ENCODE assay signal across 8 mouse cellular contexts in genomic region chr4:86856304-86857112, GRCm38 (mm10). TPM values are rescaled to one million over a fixed set of nuclear protein-coding genes. Genes with fewer than 3 reads are reported as not detected.
DNase-seq lines count a peak whose midpoint lies in the region; ATAC-seq lines count a peak whose summit lies in the region.

No protein-coding gene starts in this region.

- peak overlapping the region; percentile 94 for H3K27ac ChIP-seq in lung, embryonic 15.5 days
- peak overlapping the region; percentile 89 for H3K27ac ChIP-seq in forebrain, embryonic 11.5 days (ENCODE audit: low read depth, low read length)
- H3K27ac ChIP-seq in limb, embryonic 15.5 days = peak overlapping the region; percentile 97
- H3K27ac ChIP-seq in stomach, embryonic 16.5 days (ENCODE audit: low read length) = peak overlapping the region; percentile 94

- H3K4me1 ChIP-seq in lung, embryonic 15.5 days = peaks cover 12% of the 10 kb centered on the region
- no peaks in the 10 kb centered on the region for H3K4me1 ChIP-seq in forebrain, embryonic 11.5 days (replicated peaks; ENCODE audit: control insufficient read depth, insufficient read depth, low read length)
- H3K4me1 ChIP-seq in limb, embryonic 15.5 days = peaks cover 7% of the 10 kb centered on the region; the same call in 1 of the 2 replicates
- peaks cover 5% of the 10 kb centered on the region for H3K4me1 ChIP-seq in stomach, embryonic 16.5 days (ENCODE audit: control insufficient read depth, insufficient read depth, low read length)

- H3K9ac ChIP-seq in lung, embryonic 15.5 days = peak overlapping the region; percentile 95
- H3K9ac ChIP-seq in forebrain, embryonic 11.5 days (ENCODE audit: low read length) = peak overlapping the region; percentile 100
- peak overlapping the region; percentile 100 for H3K9ac ChIP-seq in limb, embryonic 15.5 days
- peak overlapping the region; percentile 100 for H3K9ac ChIP-seq in stomach, embryonic 16.5 days (ENCODE audit: low read length)

- H3K4me2 ChIP-seq in lung, embryonic 15.5 days = peak overlapping the region; percentile 58
- H3K4me2 ChIP-seq in forebrain, embryonic 11.5 days (ENCODE audit: low read depth, low read length, severe bottlenecking) = peak overlapping the region; percentile 78
- H3K4me2 ChIP-seq in limb, embryonic 15.5 days = peak overlapping the region; percentile 56
- peak overlapping the region; percentile 73 for H3K4me2 ChIP-seq in stomach, embryonic 16.5 days (ENCODE audit: low read depth, low read length)

- H3K27me3 ChIP-seq in lung, embryonic 15.5 days = no peaks in the 10 kb centered on the region
- H3K27me3 ChIP-seq in forebrain, embryonic 11.5 days (ENCODE audit: control insufficient read depth, insufficient read depth, low read length) = no peaks in the 10 kb centered on the region
- no peaks in the 10 kb centered on the region for H3K27me3 ChIP-seq in limb, embryonic 15.5 days
- no peaks in the 10 kb centered on the region for H3K27me3 ChIP-seq in stomach, embryonic 16.5 days (ENCODE audit: control insufficient read depth, insufficient read depth, low read length)

- H3K9me3 ChIP-seq in lung, embryonic 15.5 days = no peaks in the 10 kb centered on the region
- H3K9me3 ChIP-seq in forebrain, embryonic 11.5 days (ENCODE audit: control insufficient read depth, low read length) = no peaks in the 10 kb centered on the region
- H3K9me3 ChIP-seq in limb, embryonic 15.5 days = no peaks in the 10 kb centered on the region
- H3K9me3 ChIP-seq in stomach, embryonic 16.5 days (replicated peaks; ENCODE audit: control insufficient read depth, low read length) = no peaks in the 10 kb centered on the region

- DNase-seq in lung, adult 18-20 months = no peak
- peak; percentile 25 for DNase-seq in R1 (ENCODE audit: low read depth, low spot score)
- no peak for DNase-seq in forebrain, embryonic 11.5 days (ENCODE audit: low spot score)
- no peak for DNase-seq in urinary bladder, postnatal 36 days (ENCODE audit: low spot score in 2 of 2)
- no peak for DNase-seq in adrenal gland, postnatal 25 days

- H3K4me3 ChIP-seq in lung, embryonic 15.5 days = peak overlapping the region; percentile 77
- H3K4me3 ChIP-seq in forebrain, embryonic 11.5 days (ENCODE audit: low read depth, low read length) = peak overlapping the region; percentile 95
- peak overlapping the region; percentile 90 for H3K4me3 ChIP-seq in limb, embryonic 15.5 days
- peak overlapping the region; percentile 98 for H3K4me3 ChIP-seq in stomach, embryonic 16.5 days (replicated peaks; ENCODE audit: low read length)

- peaks cover 31% of the 10 kb centered on the region for H3K36me3 ChIP-seq in lung, embryonic 15.5 days
- peaks cover 20% of the 10 kb centered on the region for H3K36me3 ChIP-seq in forebrain, embryonic 11.5 days (ENCODE audit: control insufficient read depth, insufficient read depth, low read length)
- H3K36me3 ChIP-seq in limb, embryonic 15.5 days = peaks cover 33% of the 10 kb centered on the region
- peaks cover 28% of the 10 kb centered on the region for H3K36me3 ChIP-seq in stomach, embryonic 16.5 days (ENCODE audit: control insufficient read depth, insufficient read depth, low read length)

- no peak; the same call in 1 of the 2 replicates for ATAC-seq in lung, embryonic 15.5 days (ENCODE audit: borderline replicate concordance, extremely low read depth, low FRiP score, low TSS enrichment)
- ATAC-seq in forebrain, embryonic 11.5 days (replicated peaks; ENCODE audit: low FRiP score) = no peak
- no peak; the same call in 1 of the 2 replicates for ATAC-seq in limb, embryonic 15.5 days (ENCODE audit: insufficient number of reproducible peaks, low FRiP score, low TSS enrichment, low read depth)
- no peak for ATAC-seq in stomach, embryonic 16.5 days (ENCODE audit: insufficient read depth, low FRiP score)

- 1% methylated on average over 50 of the region's 50 CpGs for whole genome bisulfite sequencing in lung, embryonic 15.5 days
- 2% methylated on average over 50 of the region's 50 CpGs for WGBS in forebrain, embryonic 11.5 days
- 2% methylated on average over 50 of the region's 50 CpGs for WGBS in limb, embryonic 15.5 days
- WGBS in stomach, embryonic 16.5 days = under 1% methylated on average over 50 of the region's 50 CpGs

RNA-seq across cellular contexts. Expression of gene Rps6, which starts 0.7 kb away (rescaled TPM):
- polyA plus RNA-seq in lung, embryonic 15.5 days (2015; fragmentation: Nextera tagmentation; extraction: Ambion mirVana) = 689 and 797 TPM in 2 replicates
- polyA plus RNA-seq in forebrain, embryonic 11.5 days (2014; fragmentation: Nextera tagmentation; extraction: Ambion mirVana) = 636 and 656 TPM in 2 replicates
- 673 and 748 TPM in 2 replicates for polyA plus RNA-seq in limb, embryonic 15.5 days (2015; fragmentation: Nextera tagmentation; extraction: Ambion mirVana)
- polyA plus RNA-seq in stomach, embryonic 16.5 days (2015; fragmentation: Nextera tagmentation; extraction: Ambion mirVana) = 556 and 729 TPM in 2 replicates
- total RNA-seq in adrenal gland, postnatal 25 days (2021) = 751 and 795 TPM in 2 replicates

RNA-seq across cellular contexts. Expression of gene Acer2, which starts 17.7 kb away (rescaled TPM):
- 31.0 and 31.8 TPM in 2 replicates for polyA plus RNA-seq in lung, embryonic 15.5 days (2015; fragmentation: Nextera tagmentation; extraction: Ambion mirVana)
- polyA plus RNA-seq in forebrain, embryonic 11.5 days (2014; fragmentation: Nextera tagmentation; extraction: Ambion mirVana) = 8.4 and 8.7 TPM in 2 replicates
- polyA plus RNA-seq in limb, embryonic 15.5 days (2015; fragmentation: Nextera tagmentation; extraction: Ambion mirVana) = 14.5 and 16.3 TPM in 2 replicates
- polyA plus RNA-seq in stomach, embryonic 16.5 days (2015; fragmentation: Nextera tagmentation; extraction: Ambion mirVana) = 22.5 and 24.2 TPM in 2 replicates
- total RNA-seq in adrenal gland, postnatal 25 days (2021) = 17.2 and 21.0 TPM in 2 replicates
